Mouse (Mus musculus) frontal cortex, adult (tissue): ENCODE results near the gene Neurod2.

Experiments used
- ATAC-seq: cut with Nextera tagmentation; 2 replicates; pipeline ENCODE4 v1.9.2; 2017; ENCODE audit warnings: mild to moderate bottlenecking, moderate library complexity, mixed read lengths; ENCODE audit not compliant: low TSS enrichment

Gene Neurod2

GRCm38 (mm10) chr11:98333263-98333696 lies 3.8 kb upstream of the Neurod2 start:
- peak; percentile 22; the same call in 1 of the 2 replicates for ATAC-seq

- ATAC-seq: no peak
These were observed 3.4 kb upstream of the Neurod2 start for GRCm38 (mm10) chr11:98332841-98333240.

GRCm38 (mm10) chr11:98332186-98332585 lies 2.7 kb upstream of the Neurod2 start:
- no peak for ATAC-seq

GRCm38 (mm10) chr11:98331401-98331800 lies 2.0 kb upstream of the Neurod2 start:
- ATAC-seq: no peak

- ATAC-seq: no peak
These were observed 1.3 kb upstream of the Neurod2 start for GRCm38 (mm10) chr11:98330745-98331204.

GRCm38 (mm10) chr11:98329960-98330744 lies 704 bp upstream of the Neurod2 start:
- no peak for ATAC-seq

- ATAC-seq: no peak
These were observed 928 bp downstream of the Neurod2 start for GRCm38 (mm10) chr11:98328371-98329069.

- no peak for ATAC-seq
These were observed 1.4 kb downstream of the Neurod2 start for GRCm38 (mm10) chr11:98328031-98328370.

- no peak for ATAC-seq
These were observed 2.1 kb downstream of the Neurod2 start for GRCm38 (mm10) chr11:98327136-98328030.

GRCm38 (mm10) chr11:98326741-98327135 lies 2.7 kb downstream of the Neurod2 start:
- ATAC-seq: no peak

GRCm38 (mm10) chr11:98325821-98326218 lies 3.6 kb downstream of the Neurod2 start:
- ATAC-seq: no peak

GRCm38 (mm10) chr11:98325191-98325820 lies 4.1 kb downstream of the Neurod2 start:
- ATAC-seq: no peak

GRCm38 (mm10) chr11:98323933-98324332 lies 5.5 kb downstream of the Neurod2 start:
- ATAC-seq: no peak

GRCm38 (mm10) chr11:98323136-98323866 lies 6.1 kb downstream of the Neurod2 start:
- ATAC-seq: no peak

- no peak for ATAC-seq
These were observed 7.3 kb downstream of the Neurod2 start for GRCm38 (mm10) chr11:98322159-98322558.

GRCm38 (mm10) chr11:98321677-98322003 lies 7.8 kb downstream of the Neurod2 start:
- ATAC-seq: no peak

GRCm38 (mm10) chr11:98320806-98321676 lies 8.4 kb downstream of the Neurod2 start:
- no peak for ATAC-seq

GRCm38 (mm10) chr11:98320381-98320780 lies 9.1 kb downstream of the Neurod2 start:
- ATAC-seq: 0 out of 2 replicates have a peak, but pooled peaks have one; percentile 11

- ATAC-seq: no peak
These were observed 9.5 kb downstream of the Neurod2 start for GRCm38 (mm10) chr11:98319944-98320343.

- ATAC-seq: no peak
These were observed 9.9 kb downstream of the Neurod2 start for GRCm38 (mm10) chr11:98319544-98319943.
